ENCODE assay signal across 8 mouse cellular contexts in the genomic region with DNA sequence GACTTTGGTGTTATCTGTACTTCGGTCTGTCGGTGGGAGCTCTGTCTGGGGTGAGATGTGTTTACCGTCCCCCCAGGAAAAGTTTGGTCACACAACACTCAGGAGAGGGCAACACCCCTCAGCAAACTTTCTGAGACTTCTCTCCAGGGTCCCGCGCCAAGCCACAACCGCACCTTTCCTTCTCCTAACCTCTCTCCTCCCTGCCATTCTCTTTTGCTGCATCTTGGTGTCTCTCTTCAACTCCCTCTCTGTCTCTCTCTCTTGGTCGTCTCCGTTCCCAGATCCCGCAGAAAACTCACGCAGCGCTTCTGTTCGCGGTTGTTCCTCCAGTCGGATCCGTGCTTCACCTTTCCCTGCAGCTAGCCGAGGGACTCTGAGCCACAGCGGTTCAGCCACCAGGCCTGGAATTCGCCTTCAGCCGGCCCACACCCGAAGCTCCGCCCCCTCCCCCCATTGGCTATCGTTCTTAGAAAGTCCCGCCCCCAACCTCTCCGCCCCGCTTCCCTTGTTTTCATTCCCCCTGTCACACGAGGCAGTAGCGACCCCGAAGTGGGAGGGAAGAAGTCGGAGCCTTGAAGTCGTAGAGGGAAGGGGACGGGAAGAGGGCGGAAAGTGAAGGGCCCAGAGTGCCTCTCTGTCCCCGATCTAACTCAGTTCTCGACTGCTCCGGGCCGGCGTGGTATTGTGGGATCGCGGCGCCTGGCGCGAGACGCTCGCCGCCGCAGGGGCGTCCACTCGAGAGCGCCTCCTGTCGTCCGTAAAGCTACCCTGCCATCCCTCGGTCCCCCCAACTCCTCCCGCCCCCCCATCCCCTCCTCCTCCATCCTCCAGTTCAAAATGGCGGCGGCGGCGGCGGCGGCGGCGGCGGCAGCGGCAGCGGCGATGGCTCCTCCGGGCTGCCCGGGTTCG. TPM values are rescaled to one million over a fixed set of nuclear protein-coding genes. Genes with fewer than 3 reads are reported as not detected.
DNase-seq lines count a peak whose midpoint lies in the region; ATAC-seq and TF ChIP-seq lines count a peak whose summit lies in the region.

A gene (minus strand): TSS at position 431 of the 909 bp plus-strand sequence.
A gene (plus strand): TSS at position 823 of the 909 bp plus-strand sequence.

- H3K36me3 ChIP-seq in embryonic facial prominence, embryonic 15.5 days, result peaks cover 7% of the 10 kb centered on the region
- peaks cover 8% of the 10 kb centered on the region for H3K36me3 ChIP-seq in limb, embryonic 14.5 days (ENCODE audit: control insufficient read depth, insufficient read depth, low read length)
- H3K36me3 ChIP-seq in midbrain, postnatal 0 days (ENCODE audit: insufficient read depth, low read length), result no peaks in the 10 kb centered on the region; the same call in 1 of the 2 replicates

- under 1% methylated on average over 67 of the region's 68 CpGs for WGBS in bone marrow, adult 2 months
- WGBS in embryonic facial prominence, embryonic 15.5 days, result under 1% methylated on average over 61 of the region's 68 CpGs
- WGBS in limb, embryonic 14.5 days, result 4% methylated on average over 61 of the region's 68 CpGs
- WGBS in midbrain, postnatal 0 days, result 1% methylated on average over 66 of the region's 68 CpGs

- no peaks in the 10 kb centered on the region for H3K27me3 ChIP-seq in embryonic facial prominence, embryonic 15.5 days
- H3K27me3 ChIP-seq in limb, embryonic 14.5 days (ENCODE audit: control insufficient read depth, insufficient read depth, low read length), result no peaks in the 10 kb centered on the region
- H3K27me3 ChIP-seq in midbrain, postnatal 0 days (ENCODE audit: insufficient read depth, low read length), result no peaks in the 10 kb centered on the region

- peak; percentile 99 for DNase-seq in 416B (ENCODE audit: low read depth)
- DNase-seq in heart, adult 8-10 months (ENCODE audit: low spot score), result peak; percentile 95
- DNase-seq in kidney, adult 9 months, result peak; percentile 96
- peak; percentile 96 for DNase-seq in limb, embryonic 14.5 days (ENCODE audit: low spot score)
- peak; percentile 99 for DNase-seq in midbrain, postnatal 0 days (ENCODE audit: low spot score)
- peak; percentile 82 to 85 for DNase-seq in spleen, postnatal 14 days (ENCODE audit: low spot score in 2 of 2)

- TF ChIP-seq POLR2A in bone marrow, adult 2 months (IDR thresholded peaks at IDR 0.05; ENCODE audit: borderline replicate concordance, control insufficient read depth, low read depth, low read length), result peak; percentile 79
- peak; percentile 90; the same call in 1 of the 2 replicates for TF ChIP-seq POLR2A in limb, embryonic 14.5 days (IDR thresholded peaks at IDR 0.05; ENCODE audit: borderline replicate concordance, extremely low read depth, insufficient read depth, insufficient read length)

- ATAC-seq in embryonic facial prominence, embryonic 15.5 days (ENCODE audit: insufficient number of reproducible peaks, low FRiP score, low TSS enrichment, low read depth), result peak; percentile 98
- peak; percentile 96 for ATAC-seq in limb, embryonic 14.5 days (ENCODE audit: low FRiP score, low read depth)
- ATAC-seq in midbrain, postnatal 0 days (ENCODE audit: low FRiP score), result peak; percentile 97

- H3K4me1 ChIP-seq in bone marrow, adult 2 months (ENCODE audit: control insufficient read depth, insufficient read depth, low read length), result no peaks in the 10 kb centered on the region; the same call in 1 of the 2 replicates
- peaks cover 7% of the 10 kb centered on the region for H3K4me1 ChIP-seq in embryonic facial prominence, embryonic 15.5 days
- peaks cover 7% of the 10 kb centered on the region; the same call in 1 of the 2 replicates for H3K4me1 ChIP-seq in limb, embryonic 14.5 days (ENCODE audit: control insufficient read depth, insufficient read depth, low read length)
- H3K4me1 ChIP-seq in midbrain, postnatal 0 days (ENCODE audit: insufficient read depth, low read length), result 0 out of 2 replicates have a peak, but pooled peaks cover 2% of the 10 kb centered on the region

- peak within 1 kb of the TSS; percentile 73 for H3K4me2 ChIP-seq in embryonic facial prominence, embryonic 15.5 days (replicated peaks)
- peak within 1 kb of the TSS; percentile 76 for H3K4me2 ChIP-seq in limb, embryonic 14.5 days (replicated peaks; ENCODE audit: low read depth, low read length, severe bottlenecking)
- H3K4me2 ChIP-seq in midbrain, postnatal 0 days (ENCODE audit: low read depth, low read length, poor library complexity, severe bottlenecking), result peak within 1 kb of the TSS; percentile 72

- H3K4me3 ChIP-seq in bone marrow, adult 2 months (replicated peaks; ENCODE audit: control insufficient read depth, low read depth, low read length), result peak within 1 kb of the TSS; percentile 95
- peak within 1 kb of the TSS; percentile 98 for H3K4me3 ChIP-seq in embryonic facial prominence, embryonic 15.5 days (replicated peaks)
- peak within 1 kb of the TSS; percentile 100 for H3K4me3 ChIP-seq in limb, embryonic 14.5 days (replicated peaks; ENCODE audit: low read length)
- peak within 1 kb of the TSS; percentile 82 for H3K4me3 ChIP-seq in midbrain, postnatal 0 days (ENCODE audit: low read depth, low read length)

- peak within 1 kb of the TSS; percentile 96 for H3K27ac ChIP-seq in bone marrow, adult 2 months (ENCODE audit: control insufficient read depth, insufficient read depth, low read depth, low read length, poor library complexity)
- H3K27ac ChIP-seq in embryonic facial prominence, embryonic 15.5 days (replicated peaks), result peak within 1 kb of the TSS; percentile 98
- H3K27ac ChIP-seq in limb, embryonic 14.5 days (replicated peaks; ENCODE audit: low read depth, low read length), result peak within 1 kb of the TSS; percentile 98
- peak within 1 kb of the TSS; percentile 99 for H3K27ac ChIP-seq in midbrain, postnatal 0 days (ENCODE audit: low read depth, low read length)

- H3K9ac ChIP-seq in embryonic facial prominence, embryonic 15.5 days, result peak within 1 kb of the TSS; percentile 100
- peak within 1 kb of the TSS; percentile 99 for H3K9ac ChIP-seq in limb, embryonic 14.5 days (ENCODE audit: low read depth, low read length, severe bottlenecking)
- H3K9ac ChIP-seq in midbrain, postnatal 0 days (replicated peaks; ENCODE audit: low read length, poor library complexity, severe bottlenecking), result peak within 1 kb of the TSS; percentile 99

- H3K9me3 ChIP-seq in embryonic facial prominence, embryonic 15.5 days (replicated peaks), result no peaks in the 10 kb centered on the region
- H3K9me3 ChIP-seq in limb, embryonic 14.5 days (ENCODE audit: control insufficient read depth, low read length), result no peaks in the 10 kb centered on the region
- H3K9me3 ChIP-seq in midbrain, postnatal 0 days (ENCODE audit: low read length), result no peaks in the 10 kb centered on the region

- TF ChIP-seq CTCF in bone marrow, adult 2 months (IDR thresholded peaks at IDR 0.05; ENCODE audit: control insufficient read depth, insufficient read depth, low read length), result peak; percentile 69
- TF ChIP-seq CTCF in midbrain, postnatal 0 days (IDR thresholded peaks at IDR 0.05), result peak; percentile 74

RNA-seq across cellular contexts. Expression of the first gene that starts in this region (rescaled TPM):
- 6.3 and 19.7 TPM in 2 replicates for polyA plus RNA-seq in bone marrow, adult 2 months (2011; ENCODE audit: insufficient read depth, insufficient read length, low replicate concordance, missing spikeins)
- polyA plus RNA-seq in embryonic facial prominence, embryonic 15.5 days (2015; fragmentation: Nextera tagmentation; extraction: Ambion mirVana), result 73.9 and 80.9 TPM in 2 replicates
- total RNA-seq in heart, adult 8-10 months (2022), result 10 to 100 TPM; 60.2 to 71.0 (median 63.5) TPM
- polyA plus RNA-seq in limb, embryonic 14.5 days (2012; rRNA removed), result 41.1 and 57.3 TPM in 2 replicates
- polyA plus RNA-seq in limb, embryonic 14.5 days (2014; fragmentation: Nextera tagmentation; extraction: Ambion mirVana), result 81.0 and 85.1 TPM in 2 replicates
- 19.4 and 26.1 TPM in 2 replicates for total RNA-seq in midbrain, postnatal 0 days (2014; rRNA removed)
- polyA plus RNA-seq in midbrain, postnatal 0 days (2015; fragmentation: Nextera tagmentation; extraction: Ambion mirVana), result 53.2 and 57.5 TPM in 2 replicates

RNA-seq across cellular contexts. Expression of the second gene that starts in this region (rescaled TPM):
- polyA plus RNA-seq in bone marrow, adult 2 months (2011; ENCODE audit: insufficient read depth, insufficient read length, low replicate concordance, missing spikeins), result 7.0 and 14.2 TPM in 2 replicates
- 20.7 and 21.9 TPM in 2 replicates for polyA plus RNA-seq in embryonic facial prominence, embryonic 15.5 days (2015; fragmentation: Nextera tagmentation; extraction: Ambion mirVana)
- 10 to 100 TPM; 13.5 to 16.9 (median 15.0) TPM for total RNA-seq in heart, adult 8-10 months (2022)
- polyA plus RNA-seq in limb, embryonic 14.5 days (2012; rRNA removed), result 8.9 and 12.2 TPM in 2 replicates
- polyA plus RNA-seq in limb, embryonic 14.5 days (2014; fragmentation: Nextera tagmentation; extraction: Ambion mirVana), result 19.8 and 24.4 TPM in 2 replicates
- total RNA-seq in midbrain, postnatal 0 days (2014; rRNA removed), result 19.8 and 25.9 TPM in 2 replicates
- 22.0 and 27.4 TPM in 2 replicates for polyA plus RNA-seq in midbrain, postnatal 0 days (2015; fragmentation: Nextera tagmentation; extraction: Ambion mirVana)

Comparison
In these comparisons a context has a peak if more than half of its experiments do, and no peak if none do; other contexts are left out.
1. Peak in every context shown above with its lines: DNase-seq, ATAC-seq, H3K4me3 ChIP-seq and H3K27ac ChIP-seq.